Mouse (Mus musculus) central nervous system, embryonic 14 days (tissue): Measurements from ENCODE around the gene Pus10. TPM values are rescaled to one million over a fixed set of nuclear protein-coding genes. Genes with fewer than 3 reads are reported as not detected.

ENCODE experiments used
- polyA plus RNA-seq: library from polyadenylated mRNA; depleted of rRNA; stranded (reverse); fragments of >200 nt; gene quantifications from 2 replicates; pipeline ENCODE4 v1.2.3, GENCODE M21; 2012; rRNA removed

The Pus10 gene
- polyA plus RNA-seq: 14.7 and 16.4 TPM in 2 replicates

DNA sequence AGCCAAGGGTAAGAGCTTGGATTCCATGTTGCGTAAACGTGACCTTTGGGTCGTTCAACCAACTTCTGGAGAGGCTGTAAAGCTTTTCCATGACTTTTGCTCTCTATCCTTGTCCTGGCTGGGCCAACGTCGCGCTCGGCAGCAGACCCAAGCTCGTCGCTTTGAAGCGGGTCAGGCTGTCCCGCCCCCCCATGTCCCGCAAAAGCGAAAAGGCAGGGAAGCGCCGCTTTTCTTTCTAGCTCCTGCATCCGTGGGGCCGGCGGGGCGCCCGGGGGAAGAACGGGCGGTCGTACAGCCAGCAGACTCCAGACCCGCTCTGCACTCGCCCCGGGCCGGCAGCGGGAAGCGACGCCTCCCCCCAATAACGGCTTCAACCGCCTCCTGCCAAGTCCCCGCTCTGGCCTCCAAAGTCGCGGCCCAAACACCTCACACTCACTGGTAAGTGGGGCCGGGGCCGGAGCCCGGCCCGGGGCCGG is at the start of gene Pus10:
Pus10 (plus strand) TSS at position 364 of the 476 bp plus-strand sequence.

DNA sequence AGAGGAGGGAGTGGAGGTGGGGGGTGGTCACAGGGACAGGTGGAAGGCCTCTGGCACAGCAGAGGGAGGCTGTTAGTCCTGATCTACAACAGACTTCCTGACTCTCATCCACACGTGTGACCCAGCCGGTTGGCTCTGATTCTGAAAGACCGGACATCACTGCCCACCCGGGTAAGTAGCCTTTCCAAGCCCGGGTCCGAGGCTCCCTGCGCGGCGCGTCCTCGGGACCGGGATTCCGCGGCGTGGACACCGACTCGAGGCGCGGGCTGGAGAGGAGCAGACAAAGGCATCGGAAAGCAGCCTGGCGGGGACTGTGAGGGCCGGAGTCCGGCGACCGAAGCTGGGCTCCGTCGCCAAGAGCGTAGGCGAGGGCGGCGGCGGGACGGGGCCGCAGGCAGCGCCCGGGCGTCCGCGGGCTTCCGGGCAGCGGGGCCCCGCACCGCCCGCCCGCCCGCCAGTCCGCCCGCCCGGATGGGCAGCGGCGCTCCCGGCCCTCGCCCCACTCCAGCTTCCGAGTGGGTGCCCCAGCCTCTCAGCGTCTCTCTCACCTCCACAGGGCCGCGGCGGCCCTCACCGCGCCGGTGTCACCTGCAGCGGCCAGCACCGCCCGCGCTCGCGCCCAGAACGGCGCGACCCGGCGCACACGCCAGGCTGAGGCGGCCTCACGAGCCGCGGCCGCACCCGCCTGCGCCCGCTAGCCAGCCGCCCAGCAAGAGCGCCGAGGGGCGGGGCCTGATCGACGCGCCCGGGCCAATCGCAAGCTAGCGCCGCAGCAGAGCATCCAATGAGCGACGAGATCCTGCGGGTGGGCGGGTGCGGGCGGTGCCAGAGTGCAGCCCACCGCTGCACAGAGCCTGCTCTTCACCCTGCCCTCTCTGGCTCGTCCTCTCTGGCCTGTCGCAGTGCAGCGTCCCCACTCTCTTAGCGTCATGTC is 32.3 kb upstream of the Pus10 start, which contains the start of gene 0610010F05Rik:
0610010F05Rik (minus strand) TSS at position 695 of the 934 bp plus-strand sequence.

DNA sequence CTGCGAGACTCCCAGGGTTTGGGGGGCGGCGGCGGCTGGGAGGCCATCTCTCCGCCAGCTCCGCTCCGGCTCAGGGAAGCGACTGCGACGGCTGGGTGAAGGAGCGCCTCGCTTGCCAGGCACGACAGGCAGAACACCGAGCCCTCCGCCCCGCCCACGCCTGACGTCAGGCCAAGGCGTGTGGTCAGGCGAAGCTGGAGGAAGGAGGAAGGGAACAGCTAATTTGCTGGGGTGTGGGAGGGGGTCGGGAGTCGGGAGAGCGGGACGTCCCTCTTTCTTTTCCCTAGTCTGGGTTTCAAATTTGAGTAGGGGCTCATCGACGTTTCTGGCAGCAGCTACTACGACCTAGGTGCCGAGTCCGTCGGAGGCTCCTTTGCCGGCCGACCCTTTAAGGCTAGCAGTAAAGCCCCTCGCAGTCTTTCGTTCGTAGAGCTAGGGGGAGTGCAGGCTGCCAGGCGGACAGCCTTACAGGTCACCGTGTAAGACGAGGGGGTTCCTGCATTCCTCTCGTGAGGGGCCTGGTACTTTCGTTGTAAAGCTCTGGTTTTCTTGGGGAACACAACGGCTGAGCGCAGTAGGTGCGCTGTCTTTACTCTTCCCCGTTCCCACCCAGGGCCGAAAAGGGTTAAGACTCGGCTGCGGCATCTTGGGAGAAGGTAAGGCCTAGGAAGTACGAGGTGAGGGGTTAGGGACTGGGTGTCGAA is 476 bp downstream of the Pus10 start, which contains the start of gene Pex13:
Pex13 (minus strand) TSS at position 162 of the 704 bp plus-strand sequence.

DNA sequence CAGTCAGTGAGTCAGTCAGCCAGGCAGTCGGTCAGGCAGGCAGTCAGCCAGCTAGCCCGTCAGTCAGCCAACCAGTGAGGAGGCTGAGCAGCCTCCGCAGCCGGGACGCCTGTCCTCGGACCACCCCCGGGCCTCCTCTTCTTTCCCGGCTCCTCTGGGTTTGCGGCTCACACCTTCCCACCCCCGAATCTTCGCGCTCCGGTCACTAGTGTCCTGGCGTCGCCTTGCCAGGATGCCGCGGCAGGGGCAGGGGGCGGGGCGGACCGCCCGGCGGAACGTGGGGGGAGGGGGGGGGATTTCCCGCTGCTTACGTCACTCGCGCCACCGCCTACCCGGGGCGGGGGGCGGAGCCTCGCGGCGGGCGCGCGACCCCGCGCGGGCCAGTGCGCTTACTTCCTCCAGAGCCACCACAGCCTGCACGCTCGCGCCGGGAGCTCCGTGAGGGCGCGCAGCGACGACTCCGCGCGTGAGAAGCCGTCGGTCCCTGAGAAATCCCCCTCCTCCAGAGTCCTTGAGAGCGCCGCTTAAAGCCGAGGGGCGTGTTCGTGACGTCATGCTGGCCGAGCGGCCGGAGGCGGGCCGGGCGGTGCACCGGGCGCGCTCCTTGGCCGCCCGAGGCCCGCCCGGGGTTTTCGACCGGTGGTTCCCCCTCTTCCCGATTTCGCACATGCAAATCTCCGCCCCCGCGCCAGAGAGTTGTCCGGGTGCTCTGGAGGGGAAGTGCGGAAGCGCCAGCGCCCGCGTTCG is 105.5 kb downstream of the Pus10 start, which contains the start of gene Rel:
Rel (minus strand) TSS at position 211 of the 747 bp plus-strand sequence.

Other genes with a start within 250 kb of the Pus10 start
- 123 and 141 TPM in 2 replicates for gene Ahsa2, start 167.6 kb upstream of the Pus10 start, polyA plus RNA-seq
- gene 1700093K21Rik, start 144.5 kb upstream of the Pus10 start, polyA plus RNA-seq: 0.65 and 0.86 TPM in 2 replicates
- 45.7 and 52.4 TPM in 2 replicates for gene 0610010F05Rik, start 32.0 kb upstream of the Pus10 start, polyA plus RNA-seq
- gene Pex13, start 285 bp downstream of the Pus10 start, polyA plus RNA-seq: 17.8 and 20.3 TPM in 2 replicates
- 0.75 and 1.2 TPM in 2 replicates for gene Rel, start 105.3 kb downstream of the Pus10 start, polyA plus RNA-seq
- gene Papolg, start 229.6 kb downstream of the Pus10 start, polyA plus RNA-seq: 17.7 and 20.8 TPM in 2 replicates